Mouse (Mus musculus) midbrain, embryonic 10.5 days (tissue): ENCODE data around the gene Mllt10. TPM values are rescaled to one million over a fixed set of nuclear protein-coding genes. Genes with fewer than 3 reads are reported as not detected.
A peak's percentile ranks its signal among the peaks of the same experiment; 100 is the strongest.

Experiments
- DNase-seq: peaks from one replicate; pipeline ENCODE4 v3.0.0-alpha.2; 2017; ENCODE audit warnings: low spot score
- H3K27ac ChIP-seq: fragments of 300-500 bp; sonication (generic); replicated peaks from 2 replicates; pipeline ENCODE4 v1.5.1; 2016; ENCODE audit warnings: mild to moderate bottlenecking
- H3K27me3 ChIP-seq: fragments of 300-500 bp; sonication (generic); 2 replicates; pipeline ENCODE4 v1.6.1; 2016; ENCODE audit warnings: low read depth, mild to moderate bottlenecking; ENCODE audit not compliant: poor library complexity, severe bottlenecking
- H3K36me3 ChIP-seq: fragments of 300-500 bp; sonication (generic); 2 replicates; pipeline ENCODE4 v1.6.1; 2016; ENCODE audit warnings: mild to moderate bottlenecking, moderate library complexity
- H3K4me1 ChIP-seq: fragments of 300-500 bp; sonication (generic); 2 replicates; pipeline ENCODE4 v1.6.1; 2016
- H3K4me3 ChIP-seq: fragments of 300-500 bp; sonication (generic); 2 replicates; pipeline ENCODE4 v1.5.1; 2016; ENCODE audit warnings: mild to moderate bottlenecking, moderate library complexity
- H3K9me3 ChIP-seq: fragments of 300-500 bp; sonication (generic); replicated peaks from 2 replicates; pipeline ENCODE4 v1.6.1; 2016; ENCODE audit warnings: mild to moderate bottlenecking
- WGBS: fragments of 180-500 bp; shearing (Covaris S2); methylation state at CpG from one replicate; pipeline ENCODE4 v1.1.7; 2016; 5-methylcytosine and 5-hydroxymethylcytosine counted together
- polyA plus RNA-seq: library from polyadenylated mRNA; unstranded; fragments of >200 nt; fragmentation: Nextera tagmentation; extraction: Ambion mirVana; gene quantifications from 2 replicates; pipeline ENCODE4 v1.2.1, GENCODE M21; 2016

The Mllt10 gene
- polyA plus RNA-seq, 1 experiment from 2014 or later: 71.0 TPM

DNA sequence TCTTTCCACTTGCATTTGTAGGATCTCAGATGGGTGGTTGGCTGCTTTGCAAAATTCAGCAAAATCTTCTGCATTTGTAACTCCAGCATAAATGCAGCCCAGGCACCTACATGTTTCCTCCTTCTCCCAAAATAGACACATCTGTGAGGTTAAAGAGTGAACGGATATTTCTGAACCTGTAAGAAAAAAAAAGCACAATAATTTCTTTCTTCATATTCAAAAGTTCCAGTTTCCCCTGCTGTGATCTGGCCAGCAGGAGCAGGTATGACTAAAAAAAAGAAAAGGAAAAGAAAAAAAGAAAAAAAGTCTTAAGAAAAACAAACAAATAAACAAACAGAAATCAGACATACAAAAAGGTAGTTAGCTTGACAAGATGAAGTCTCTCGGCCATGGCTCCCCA, 5.0 kb upstream of the Mllt10 start:
- H3K9me3 ChIP-seq: no peaks in the 10 kb centered on the region
- H3K4me3 ChIP-seq: peak overlapping the region; percentile 81
- peaks cover 56% of the 10 kb centered on the region for H3K4me1 ChIP-seq
- WGBS: 5% methylated on average over 2 of the region's 2 CpGs
- H3K27me3 ChIP-seq: no peaks in the 10 kb centered on the region
- peak overlapping the region; percentile 100 for H3K27ac ChIP-seq
- no peak for DNase-seq
- H3K36me3 ChIP-seq: peaks cover 15% of the 10 kb centered on the region

DNA sequence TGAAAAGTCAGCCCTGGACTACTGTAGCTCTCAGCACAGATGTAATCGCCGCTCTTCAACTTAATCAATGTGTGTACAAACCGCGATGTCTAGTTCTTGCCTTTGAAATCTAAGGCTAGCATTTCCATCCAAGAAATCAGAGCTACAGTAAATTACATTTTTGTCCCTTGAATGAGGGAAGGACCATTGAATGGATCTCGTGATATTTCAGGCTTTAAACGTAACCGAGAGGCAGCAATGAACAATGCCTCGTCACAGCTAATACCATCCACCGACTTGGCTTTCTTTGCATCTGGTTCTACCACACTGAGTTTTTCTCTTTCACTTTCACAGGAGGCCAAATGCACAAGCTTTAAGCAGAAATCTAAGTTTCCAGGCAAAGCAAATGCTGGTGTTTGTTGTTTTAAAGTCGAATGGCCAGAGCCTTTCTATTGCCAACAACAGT, 4.5 kb upstream of the Mllt10 start:
- peak overlapping the region; percentile 100 for H3K27ac ChIP-seq
- no peaks in the 10 kb centered on the region for H3K27me3 ChIP-seq
- peak; percentile 50 for DNase-seq
- peak overlapping the region; percentile 81 for H3K4me3 ChIP-seq
- H3K36me3 ChIP-seq: peaks cover 13% of the 10 kb centered on the region
- 3% methylated on average over 10 of the region's 10 CpGs for WGBS
- peaks cover 56% of the 10 kb centered on the region for H3K4me1 ChIP-seq
- H3K9me3 ChIP-seq: no peaks in the 10 kb centered on the region

DNA sequence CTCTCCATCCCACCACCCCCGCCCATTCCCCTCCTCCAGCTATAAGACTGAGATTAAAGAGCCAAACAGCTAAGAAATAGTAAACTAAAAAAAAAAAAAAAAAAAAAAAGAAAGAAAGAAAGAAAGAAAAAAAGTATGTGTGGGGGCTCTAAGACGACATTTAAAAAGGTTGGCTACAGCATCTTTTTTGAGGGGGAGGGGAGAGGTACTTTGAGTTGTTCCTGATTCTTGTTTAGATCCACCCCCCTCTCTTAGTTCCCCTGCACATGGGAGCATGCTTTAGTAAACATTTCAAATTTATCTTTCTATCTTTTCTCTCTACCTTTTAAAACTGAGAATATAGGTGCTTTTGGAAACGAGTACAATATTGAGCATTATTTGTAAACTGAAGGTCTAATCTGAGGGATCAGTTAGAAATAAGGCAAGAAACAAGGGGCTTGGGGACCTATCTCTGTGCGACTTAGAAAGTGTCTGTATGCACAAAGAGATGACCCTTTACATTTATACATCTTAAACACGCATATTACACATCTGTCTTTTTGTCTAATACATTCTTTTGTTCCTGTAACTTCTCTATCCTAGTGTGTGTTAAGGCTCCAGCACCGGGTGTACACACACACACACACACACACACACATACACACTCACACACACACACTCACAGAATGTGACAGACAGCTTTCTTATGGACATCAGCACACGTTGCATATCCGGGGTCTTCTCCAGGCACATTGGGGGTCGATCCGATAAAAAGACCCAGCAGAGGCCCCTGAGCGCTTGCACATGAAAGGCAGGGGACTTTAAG, 3.8 kb upstream of the Mllt10 start:
- H3K4me1 ChIP-seq: peaks cover 56% of the 10 kb centered on the region

DNA sequence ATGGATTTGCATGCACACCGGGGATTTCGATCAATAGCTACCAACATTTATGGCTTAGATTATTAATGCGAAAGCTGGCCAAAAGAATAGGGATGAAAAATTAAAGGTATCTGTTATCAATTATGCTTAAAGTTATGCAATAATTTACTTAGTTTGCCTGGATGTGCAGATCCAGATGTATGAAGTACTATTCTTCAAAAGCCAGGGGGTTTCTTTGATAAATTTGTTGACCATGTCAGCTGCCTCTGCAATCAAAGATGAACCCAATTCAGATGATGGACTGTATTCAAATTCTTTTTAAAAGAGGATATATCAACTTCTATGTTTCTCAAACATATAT, 3.2 kb upstream of the Mllt10 start:
- peaks cover under 1% of the 10 kb centered on the region; the same call in 1 of the 2 replicates for H3K36me3 ChIP-seq
- no peak for DNase-seq
- peak overlapping the region; percentile 100 for H3K27ac ChIP-seq
- 17% methylated on average over 3 of the region's 3 CpGs for WGBS
- H3K4me1 ChIP-seq: peaks cover 56% of the 10 kb centered on the region
- H3K9me3 ChIP-seq: no peaks in the 10 kb centered on the region
- H3K27me3 ChIP-seq: no peaks in the 10 kb centered on the region
- H3K4me3 ChIP-seq: peak overlapping the region; percentile 81

More for the DNA sequence above, 3.8 kb upstream of the Mllt10 start:
- Histone ChIP-seq H3K4me3 (peak overlapping the region; percentile 81), H3K9me3 (no peaks in the 10 kb centered on the region), H3K27me3 (no peaks in the 10 kb centered on the region), H3K36me3 (peaks cover 7% of the 10 kb centered on the region), H3K27ac (peak overlapping the region; percentile 100)
- WGBS: 5% methylated on average over 11 of the region's 11 CpGs
- DNase-seq: peak; percentile 74

DNA sequence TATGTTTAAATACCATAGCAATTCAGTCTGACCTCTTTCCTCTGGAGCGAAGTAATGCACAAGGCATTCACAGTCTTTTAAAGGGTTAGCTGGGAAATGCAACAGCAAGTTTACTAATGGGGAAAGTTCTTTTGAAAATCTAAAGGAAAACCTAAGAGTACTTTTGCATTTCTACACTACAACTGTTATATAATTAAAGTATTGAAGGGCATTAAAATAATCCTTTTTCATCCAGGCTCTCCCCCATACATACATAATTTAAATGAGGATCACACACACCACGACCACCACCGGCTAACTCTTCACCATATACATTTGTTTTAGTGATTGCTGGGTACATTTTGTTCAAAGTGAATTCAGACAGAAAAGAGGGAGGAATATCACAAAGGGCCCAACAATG, 2.5 kb upstream of the Mllt10 start:
- peak overlapping the region; percentile 81 for H3K4me3 ChIP-seq
- peak overlapping the region; percentile 100 for H3K27ac ChIP-seq
- no peak for DNase-seq
- H3K4me1 ChIP-seq: peaks cover 56% of the 10 kb centered on the region
- 16% methylated on average over 3 of the region's 3 CpGs for WGBS
- H3K9me3 ChIP-seq: no peaks in the 10 kb centered on the region
- H3K27me3 ChIP-seq: no peaks in the 10 kb centered on the region
- H3K36me3 ChIP-seq: no peaks in the 10 kb centered on the region

DNA sequence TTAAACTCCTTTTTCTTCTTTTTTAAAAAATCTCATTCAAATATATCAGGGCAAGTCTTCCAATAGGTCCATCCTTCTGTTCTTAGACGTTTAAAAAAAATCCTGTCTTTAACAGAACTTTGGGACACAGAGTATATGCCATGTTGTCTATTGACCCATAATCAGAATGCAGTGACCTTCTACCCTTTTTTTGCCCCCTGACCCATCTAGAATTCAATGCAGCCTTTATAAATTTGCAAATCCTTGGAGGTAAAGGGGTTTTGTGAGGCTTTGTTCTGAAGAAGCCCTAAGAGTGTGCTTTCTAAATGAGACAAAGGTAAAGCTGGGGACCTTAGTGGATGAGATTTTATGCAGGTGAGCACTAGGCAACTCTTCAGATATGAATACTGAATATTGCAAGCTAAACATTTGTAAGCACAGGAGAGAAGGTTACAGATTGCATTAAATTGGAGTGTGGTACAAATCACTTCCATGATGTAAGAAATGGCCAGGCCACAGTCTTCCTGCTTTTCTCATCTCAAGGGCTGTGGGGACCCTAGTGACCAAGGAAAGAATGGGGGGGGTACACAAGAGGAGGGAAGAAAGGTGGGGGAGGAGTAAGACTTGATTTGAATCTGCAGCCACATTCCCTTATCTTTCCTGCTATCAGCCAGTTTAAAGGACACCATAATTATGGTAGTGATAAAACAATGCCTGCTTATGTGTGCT, 1.6 kb upstream of the Mllt10 start:
- Histone ChIP-seq H3K36me3 (no peaks in the 10 kb centered on the region), H3K9me3 (no peaks in the 10 kb centered on the region), H3K4me3 (peak overlapping the region; percentile 81), H3K27ac (peak overlapping the region; percentile 100), H3K27me3 (no peaks in the 10 kb centered on the region), H3K4me1 (peaks cover 60% of the 10 kb centered on the region)
- DNase-seq: peak; percentile 39
- 9% methylated on average over 1 of the region's 1 CpGs for WGBS

DNA sequence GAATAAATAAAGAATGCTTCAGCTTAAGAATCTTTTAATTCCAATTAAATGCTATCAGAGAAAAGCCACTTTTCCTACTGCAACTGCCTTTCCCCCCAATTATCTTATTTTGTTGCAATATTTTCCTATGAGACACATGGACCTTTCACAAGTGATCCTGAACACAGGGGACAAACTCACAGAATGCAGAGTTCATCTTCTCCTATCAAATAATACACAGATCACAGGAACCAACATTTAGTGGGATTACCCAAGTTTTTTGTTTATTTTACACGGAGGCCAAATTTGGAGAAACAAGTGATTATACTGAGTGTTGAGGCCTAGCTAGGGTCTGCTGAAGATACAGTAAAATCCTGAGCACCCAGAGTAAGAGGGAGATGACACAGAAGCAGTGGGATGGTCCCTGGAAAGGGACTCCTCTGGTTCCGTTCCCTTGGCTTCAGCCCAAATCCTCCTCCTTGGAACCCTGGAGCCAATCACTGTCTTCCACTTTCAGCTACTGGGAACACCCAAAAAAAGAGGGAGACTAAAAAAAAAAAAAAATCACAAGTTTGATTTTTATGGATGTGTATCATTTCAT, 996 bp upstream of the Mllt10 start:
- no peaks in the 10 kb centered on the region for H3K36me3 ChIP-seq
- peak overlapping the region; percentile 81 for H3K4me3 ChIP-seq
- H3K27me3 ChIP-seq: no peaks in the 10 kb centered on the region
- H3K4me1 ChIP-seq: peaks cover 66% of the 10 kb centered on the region
- 9% methylated on average over 2 of the region's 2 CpGs for WGBS
- H3K27ac ChIP-seq: peak overlapping the region; percentile 100
- H3K9me3 ChIP-seq: no peaks in the 10 kb centered on the region
- DNase-seq: no peak

DNA sequence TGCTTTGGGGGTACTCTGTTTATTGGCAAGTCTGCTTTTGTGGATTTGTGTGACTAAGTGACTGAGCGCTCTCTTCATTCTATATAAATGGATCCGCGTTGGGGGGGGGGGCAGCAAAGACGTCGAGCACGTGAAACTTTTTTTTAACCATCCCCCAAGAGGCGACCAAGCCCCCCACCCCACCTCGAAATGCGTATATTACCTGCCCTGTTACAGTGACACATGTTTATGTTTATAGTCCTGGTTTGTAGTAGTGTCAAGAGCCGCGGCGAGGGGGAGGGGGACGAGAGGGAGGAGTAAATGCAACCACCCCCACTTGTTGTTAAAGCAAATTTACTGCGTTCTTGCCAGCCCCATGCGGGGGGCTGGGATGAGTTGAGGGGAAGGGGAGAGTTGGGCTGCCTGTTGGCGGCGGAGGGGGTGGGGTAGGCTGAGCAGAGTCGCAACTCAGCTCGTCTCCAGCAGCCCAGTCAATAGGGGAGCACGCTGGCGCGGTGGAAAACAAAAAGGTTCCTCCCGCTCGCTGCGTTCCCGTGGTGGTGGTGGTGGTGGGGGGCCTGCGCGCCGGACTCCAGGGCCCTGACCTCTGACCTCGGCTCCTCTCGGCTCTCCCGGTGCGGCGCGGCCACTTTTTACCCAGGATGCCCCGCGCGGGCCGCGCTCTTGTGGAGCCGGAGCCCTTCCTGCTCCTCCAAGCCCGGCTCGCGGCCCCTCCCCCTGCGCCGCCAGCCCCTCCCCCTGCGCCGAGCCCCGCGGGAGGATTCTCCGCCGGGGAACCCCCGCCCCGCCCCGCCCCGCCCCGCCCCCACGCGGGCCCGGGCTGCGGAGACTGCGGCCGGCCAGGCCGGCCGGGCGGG, 1.1 kb downstream of the Mllt10 start:
- H3K4me1 ChIP-seq: peaks cover 66% of the 10 kb centered on the region

DNA sequence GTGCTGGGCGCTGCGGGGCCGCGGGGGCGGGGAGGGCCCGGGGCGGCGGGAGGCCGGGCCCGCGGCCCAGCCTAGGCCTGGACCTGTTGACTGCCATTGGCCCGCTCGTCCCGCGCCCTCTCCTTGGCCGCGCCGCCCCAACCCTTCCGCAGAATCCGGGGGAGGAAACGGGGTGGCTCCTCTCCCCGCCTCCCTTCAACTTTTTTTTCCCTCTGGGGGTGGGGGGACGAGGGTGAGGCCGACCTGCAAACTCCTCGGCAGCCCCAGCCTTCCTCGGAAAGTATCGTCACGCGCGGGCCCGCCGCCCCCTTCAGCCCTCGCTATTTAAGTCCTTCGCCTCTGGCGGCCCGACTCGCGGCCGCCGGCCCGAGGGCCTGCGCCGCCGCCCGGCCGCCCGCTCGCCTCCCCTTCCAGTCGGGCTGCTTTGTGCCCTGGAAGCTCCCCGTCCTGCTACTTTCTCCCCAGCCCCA, 1.8 kb downstream of the Mllt10 start:
- peaks cover 65% of the 10 kb centered on the region for H3K4me1 ChIP-seq

More for the DNA sequence above, 1.1 kb downstream of the Mllt10 start:
- WGBS: 1% methylated on average over 46 of the region's 66 CpGs
- DNase-seq: peak; percentile 99
- Histone ChIP-seq H3K27me3 (no peaks in the 10 kb centered on the region), H3K27ac (peak overlapping the region; percentile 100), H3K4me3 (peak overlapping the region; percentile 81), H3K36me3 (no peaks in the 10 kb centered on the region), H3K9me3 (no peaks in the 10 kb centered on the region)

DNA sequence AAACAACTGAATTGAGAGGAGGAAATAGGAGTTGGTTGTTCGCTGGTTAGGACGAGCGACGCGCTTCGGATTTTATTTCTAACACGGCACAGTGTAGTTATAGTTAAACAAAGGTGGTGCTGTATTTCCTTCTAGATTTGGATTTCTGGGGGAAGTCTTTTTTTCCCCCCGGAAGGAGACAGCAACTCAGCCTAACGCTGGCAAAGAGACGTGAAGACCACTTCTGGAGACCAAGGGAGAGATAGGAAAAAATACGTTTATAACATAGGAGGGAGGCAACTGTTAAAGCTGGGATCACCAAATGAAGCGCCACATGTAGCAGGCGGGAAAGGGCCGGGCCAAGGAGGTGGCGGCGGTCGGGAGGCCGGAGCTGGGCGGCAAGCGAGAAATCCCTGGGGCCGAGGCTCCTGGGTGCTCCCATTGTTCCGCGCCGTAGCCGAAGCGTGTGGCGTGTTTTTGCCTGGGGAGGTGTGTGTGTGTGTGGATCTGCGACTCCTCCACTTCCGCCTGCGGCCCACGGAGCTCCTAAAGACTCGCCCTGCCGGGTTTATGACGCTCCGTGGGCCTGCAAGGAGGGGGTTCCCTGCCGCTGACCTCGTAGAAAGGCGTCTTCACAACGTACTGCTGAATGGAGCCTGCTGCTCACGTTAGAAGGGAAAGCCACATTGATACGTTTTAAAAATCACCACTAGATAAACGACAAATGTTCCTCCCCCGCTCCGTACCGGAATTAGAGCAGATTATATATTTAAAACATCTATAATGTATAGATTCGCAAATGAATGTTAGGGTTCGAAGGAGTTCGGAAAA, 2.5 kb downstream of the Mllt10 start:
- DNase-seq: peak; percentile 68
- Histone ChIP-seq H3K4me3 (peak overlapping the region; percentile 81), H3K27ac (peak overlapping the region; percentile 100), H3K27me3 (no peaks in the 10 kb centered on the region), H3K4me1 (peaks cover 65% of the 10 kb centered on the region), H3K36me3 (no peaks in the 10 kb centered on the region), H3K9me3 (no peaks in the 10 kb centered on the region)
- WGBS: under 1% methylated on average over 48 of the region's 48 CpGs

More for the DNA sequence above, 1.8 kb downstream of the Mllt10 start:
- WGBS: under 1% methylated on average over 41 of the region's 50 CpGs
- peak; percentile 94 for DNase-seq
- peak overlapping the region; percentile 81 for H3K4me3 ChIP-seq
- no peaks in the 10 kb centered on the region for H3K36me3 ChIP-seq
- no peaks in the 10 kb centered on the region for H3K9me3 ChIP-seq
- H3K27me3 ChIP-seq: no peaks in the 10 kb centered on the region
- peak overlapping the region; percentile 100 for H3K27ac ChIP-seq

DNA sequence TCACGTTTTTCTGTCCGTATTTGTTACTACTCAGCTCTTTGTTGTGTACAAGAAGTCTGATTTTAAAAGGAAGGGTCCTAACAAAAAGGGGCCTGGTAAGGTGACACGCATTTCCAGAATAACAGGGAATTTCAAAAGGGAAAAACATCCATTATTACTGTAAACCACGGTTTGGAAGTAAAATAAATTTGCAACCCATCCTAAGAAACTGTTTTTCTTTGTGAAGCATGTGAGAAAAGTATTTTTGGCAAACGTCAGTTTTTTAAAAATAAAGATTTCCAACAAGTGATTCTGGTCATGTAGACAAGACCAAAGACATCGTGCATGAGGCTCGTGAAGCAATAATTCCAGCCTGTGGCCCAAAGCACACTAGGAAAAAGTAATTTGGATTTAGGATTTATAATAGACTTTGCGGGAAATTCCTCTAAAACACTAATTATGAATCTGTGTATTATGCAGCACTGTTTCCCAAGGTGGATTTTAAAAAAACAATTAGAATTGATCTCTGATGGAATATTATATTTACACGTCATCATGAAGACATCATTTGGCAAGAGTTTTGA, 3.2 kb downstream of the Mllt10 start:
- Histone ChIP-seq H3K36me3 (no peaks in the 10 kb centered on the region), H3K4me3 (peak overlapping the region; percentile 81), H3K27ac (peak overlapping the region; percentile 100), H3K27me3 (no peaks in the 10 kb centered on the region), H3K4me1 (peaks cover 65% of the 10 kb centered on the region), H3K9me3 (no peaks in the 10 kb centered on the region)
- 8% methylated on average over 9 of the region's 9 CpGs for WGBS
- no peak for DNase-seq
